Mouse (Mus musculus): ENCODE data around the gene Aatf. TPM values are rescaled to one million over a fixed set of nuclear protein-coding genes. Genes with fewer than 3 reads are reported as not detected.

The Aatf gene
- total RNA-seq, 2 experiments from 2014 or later: 17.7 to 22.5 TPM

DNA sequence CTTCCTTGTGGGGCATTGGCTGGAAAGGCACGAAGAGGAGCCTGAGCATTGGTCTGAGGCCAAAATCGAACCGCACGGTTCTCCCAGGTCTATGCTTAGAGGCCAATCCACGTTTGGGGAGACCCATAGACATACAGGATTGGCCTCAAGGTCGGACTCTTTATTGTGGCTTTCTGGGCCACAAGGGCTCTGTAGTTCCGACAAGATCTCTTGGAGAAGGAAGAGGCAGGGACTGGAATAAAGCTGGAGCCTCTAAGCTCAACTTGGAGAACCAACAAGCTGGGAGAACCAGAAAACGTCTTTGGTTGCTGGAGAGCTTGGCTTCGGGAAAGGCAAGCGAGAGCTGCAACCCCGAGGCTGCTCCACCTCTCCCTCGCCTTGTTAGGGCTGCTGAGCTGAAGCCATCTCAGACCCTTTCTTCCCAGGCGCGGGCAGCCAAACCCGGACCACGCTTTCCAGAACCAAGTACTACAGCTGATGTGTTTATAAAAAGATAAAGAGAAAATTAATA is 10.1 kb upstream of the Aatf start:
- peak in 1 of 2 experiments; percentile 9 for DNase-seq (ENCODE audit: low spot score in 2 of 2)
- intact Hi-C loops (cut with DNase I): no loop called here

DNA sequence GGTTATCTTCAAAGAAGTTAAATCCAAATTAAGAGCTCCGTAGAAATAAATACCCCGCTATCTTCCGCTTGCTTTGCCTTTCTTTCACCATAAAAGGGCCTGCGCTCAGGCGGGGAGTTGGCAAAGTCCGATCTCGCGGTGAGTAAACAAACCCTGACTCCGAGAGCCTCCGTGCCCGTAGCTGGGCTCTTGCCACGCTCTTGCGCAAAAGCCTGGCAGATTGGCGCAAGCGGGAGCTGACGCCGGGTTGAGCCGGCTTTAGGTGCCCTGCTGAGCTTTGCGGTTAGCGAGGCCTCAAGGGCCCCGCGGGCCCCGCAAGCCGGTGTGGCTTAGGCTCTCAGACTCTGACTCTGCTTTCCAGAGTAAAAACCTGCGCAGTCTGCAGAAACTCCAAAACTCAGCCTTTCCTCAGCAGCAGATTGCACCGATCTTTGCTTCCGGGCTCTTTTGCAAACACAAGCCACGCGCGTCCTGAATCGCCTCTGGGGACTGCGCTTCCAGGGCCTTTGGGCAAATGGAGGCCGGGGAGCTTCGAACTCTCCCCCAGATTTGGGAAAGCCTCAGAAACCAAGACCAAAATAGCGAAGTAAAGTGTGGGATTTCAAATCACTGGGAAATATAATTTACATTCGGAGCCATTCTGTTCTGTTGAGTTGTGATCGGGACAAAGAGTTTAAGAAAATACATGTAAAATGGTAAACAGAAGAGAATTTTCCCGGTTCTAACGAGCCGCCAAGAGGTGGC is 9.4 kb upstream of the Aatf start:
- intact Hi-C loops (cut with DNase I): no loop called here
- DNase-seq (ENCODE audit: low spot score in 2 of 2): no peak

DNA sequence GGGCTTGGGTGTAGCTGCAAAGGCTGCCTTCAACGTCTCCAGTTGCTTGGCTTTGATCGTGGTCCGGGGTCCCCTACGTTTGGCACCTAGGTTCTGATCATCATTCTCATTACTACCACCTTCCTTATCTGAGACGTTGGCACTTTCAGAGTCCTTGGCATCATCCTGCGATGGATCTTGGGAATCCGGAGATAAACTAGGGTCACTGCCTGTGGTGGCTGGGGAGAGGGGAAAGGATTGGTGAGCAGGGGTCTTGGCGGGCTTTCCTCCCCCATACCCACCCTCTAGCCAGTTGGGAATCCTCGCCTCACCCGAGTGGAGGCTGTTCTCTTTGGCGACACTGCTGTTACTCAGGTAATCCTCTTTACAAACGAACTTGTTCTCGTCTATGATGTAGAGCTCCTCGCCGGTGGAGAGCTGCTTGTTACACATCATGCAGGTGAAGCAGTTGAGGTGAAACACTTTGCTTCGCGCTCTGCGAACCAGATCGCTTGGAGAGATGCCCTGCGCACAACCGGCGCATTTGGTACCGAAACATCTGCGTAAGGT is 8.5 kb upstream of the Aatf start:
- DNase-seq (ENCODE audit: low spot score in 2 of 2): no peak
- intact Hi-C loops (cut with DNase I): no loop called here

GRCm38 (mm10) chr11:84521071-84521390 is 7.7 kb upstream of the Aatf start:
- intact Hi-C loops (cut with DNase I): no loop called here
- no peak for DNase-seq (ENCODE audit: low spot score in 2 of 2)

GRCm38 (mm10) chr11:84520269-84521070 is 7.1 kb upstream of the Aatf start:
- DNase-seq (ENCODE audit: low spot score in 2 of 2): no peak
- intact Hi-C loops (cut with DNase I): no loop called here

DNA sequence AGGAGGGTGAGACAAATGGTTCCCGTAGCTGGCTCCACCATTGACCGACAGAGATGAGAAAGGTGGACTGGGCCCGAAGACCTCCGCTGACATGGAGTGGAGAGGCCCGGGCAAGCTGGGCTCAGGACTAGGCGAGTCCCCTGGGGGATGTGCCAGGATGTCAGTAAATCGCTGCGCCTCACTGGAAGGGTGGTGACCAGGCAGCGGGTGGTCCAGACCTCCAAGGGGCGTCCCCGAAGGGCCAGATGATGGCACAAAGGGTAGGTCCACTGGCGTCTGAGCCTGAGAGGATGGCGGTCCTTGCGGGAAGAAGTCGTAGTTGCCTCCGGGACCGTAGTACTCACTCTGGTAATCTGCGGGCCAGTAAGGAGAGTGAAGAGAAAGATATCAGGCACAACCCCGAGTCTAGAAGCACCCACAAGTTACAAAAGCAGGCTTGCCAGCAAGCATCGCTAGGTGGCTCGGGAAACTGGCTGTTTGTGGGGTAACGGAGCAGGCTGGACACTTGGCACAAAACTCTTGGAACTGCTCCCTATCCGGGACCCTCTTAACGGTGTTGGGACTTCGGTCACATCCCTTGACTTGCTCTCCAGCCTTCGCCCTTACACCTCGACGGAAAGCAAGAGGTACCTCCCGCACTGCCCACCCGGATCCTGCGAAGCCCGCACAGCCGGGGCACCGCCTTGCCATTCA is 6.4 kb upstream of the Aatf start:
- no peak for DNase-seq (ENCODE audit: low spot score in 2 of 2)
- intact Hi-C loops (cut with DNase I): loop anchor here (2.0 to 5.0 kb wide), 2 partner anchors 1318 to 1371 kb away; no protein-coding TSS in a partner anchor

DNA sequence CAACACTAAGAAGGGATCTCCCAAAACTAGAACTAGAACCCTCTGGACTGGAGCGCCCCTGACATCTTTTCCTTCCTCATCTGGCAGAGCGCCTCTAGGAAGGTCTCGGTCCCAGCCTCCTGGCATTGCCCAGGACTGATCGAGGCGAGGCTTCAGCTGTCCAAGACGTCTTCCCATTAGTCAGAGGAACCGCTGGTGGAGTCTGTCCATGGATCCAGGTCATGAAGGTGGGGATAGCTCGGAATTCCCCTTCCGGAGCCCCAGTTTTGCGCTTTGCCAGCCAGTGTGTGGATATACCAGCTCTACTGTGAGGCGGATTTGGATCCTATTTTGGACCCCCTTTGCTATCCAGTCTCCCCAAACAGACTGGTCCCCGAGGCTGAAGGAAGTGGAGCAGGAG is 5.7 kb upstream of the Aatf start:
- intact Hi-C loops (cut with DNase I): loop anchor here (2.0 to 5.0 kb wide), 2 partner anchors 1318 to 1372 kb away; no protein-coding TSS in a partner anchor
- no peak for DNase-seq (ENCODE audit: low spot score in 2 of 2)

- DNase-seq (ENCODE audit: low spot score in 2 of 2): no peak
- intact Hi-C loops (cut with DNase I): loop anchor here (2.0 to 5.0 kb wide), 2 partner anchors 1319 to 1373 kb away; no protein-coding TSS in a partner anchor
Observed at GRCm38 (mm10) chr11:84518261-84518660, 4.9 kb upstream of the Aatf start.

GRCm38 (mm10) chr11:84517431-84517830 is 4.1 kb upstream of the Aatf start:
- intact Hi-C loops (cut with DNase I): loop anchor here (2.0 to 5.0 kb wide), 2 partner anchors 665 to 1320 kb away; no protein-coding TSS in a partner anchor
- no peak for DNase-seq (ENCODE audit: low spot score in 2 of 2)

- no peak for DNase-seq (ENCODE audit: low spot score in 2 of 2)
- intact Hi-C loops (cut with DNase I): loop anchor here (2.0 to 5.0 kb wide), 2 partner anchors 664 to 1321 kb away; no protein-coding TSS in a partner anchor
Observed at GRCm38 (mm10) chr11:84516501-84517240, 3.3 kb upstream of the Aatf start.

GRCm38 (mm10) chr11:84512031-84512430 is 1.3 kb downstream of the Aatf start:
- intact Hi-C loops (cut with DNase I): loop anchor here (5.0 kb wide), 2 partner anchors 190 to 280 kb away; no protein-coding TSS in a partner anchor
- DNase-seq (ENCODE audit: low spot score in 2 of 2): no peak

GRCm38 (mm10) chr11:84504296-84504695 is 9.0 kb downstream of the Aatf start:
- intact Hi-C loops (cut with DNase I): no loop called here

GRCm38 (mm10) chr11:84497944-84498343 is 15.4 kb downstream of the Aatf start:
- DNase-seq (ENCODE audit: low spot score in 2 of 2): no peak

More at GRCm38 (mm10) chr11:84504296-84504695, 9.0 kb downstream of the Aatf start:
- no peak for DNase-seq (ENCODE audit: low spot score in 2 of 2)

DNA sequence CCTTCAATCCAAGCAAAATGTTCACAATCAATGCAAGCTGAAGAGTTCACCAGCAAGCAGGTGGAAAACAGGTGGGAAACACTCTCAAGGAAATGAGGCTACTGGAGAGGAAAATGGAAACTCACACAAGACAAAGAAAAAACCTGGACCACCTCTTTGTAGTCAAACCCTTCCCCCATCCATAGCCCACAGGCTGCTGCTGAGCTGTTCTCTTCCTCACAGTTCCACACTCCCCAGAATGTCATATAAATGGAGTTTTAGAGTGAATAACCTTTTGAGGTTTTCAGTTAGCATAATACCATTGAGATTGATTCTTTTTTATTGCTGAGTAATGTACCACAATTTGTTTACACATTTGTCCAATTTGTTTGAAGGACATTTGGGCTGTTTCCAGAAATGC is 16.4 kb downstream of the Aatf start:
- no peak for DNase-seq (ENCODE audit: low spot score in 2 of 2)
- intact Hi-C loops (cut with DNase I): loop anchor here (5.0 kb wide), 1 partner anchor 300 kb away; no protein-coding TSS in a partner anchor

More at GRCm38 (mm10) chr11:84497944-84498343, 15.4 kb downstream of the Aatf start:
- intact Hi-C loops (cut with DNase I): loop anchor here (5.0 kb wide), 1 partner anchor 299 kb away; no protein-coding TSS in a partner anchor

DNA sequence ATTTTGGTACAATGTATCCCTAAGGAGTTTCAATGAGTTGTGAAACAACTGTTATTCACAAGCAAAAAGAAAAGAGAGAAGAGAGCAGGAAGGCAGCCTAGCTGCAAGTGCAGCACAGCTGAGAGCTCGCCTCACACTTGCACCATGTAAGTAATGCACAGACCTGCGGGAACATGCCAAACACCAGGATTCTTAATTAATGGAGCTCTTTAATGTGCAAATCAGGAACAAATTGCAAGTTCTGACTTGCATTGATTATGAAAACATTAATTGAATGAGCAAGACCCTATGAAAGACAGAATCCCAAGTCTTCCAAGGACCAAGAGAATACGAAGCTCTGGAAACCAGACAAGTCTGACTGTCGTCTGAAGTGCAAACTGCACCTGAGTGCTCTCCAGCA is 17.5 kb downstream of the Aatf start:
- intact Hi-C loops (cut with DNase I): loop anchor here (5.0 kb wide), 1 partner anchor 302 kb away; no protein-coding TSS in a partner anchor
- no peak for DNase-seq (ENCODE audit: low spot score in 2 of 2)

GRCm38 (mm10) chr11:84481661-84482060 is 31.7 kb downstream of the Aatf start:
- intact Hi-C loops (cut with DNase I): no loop called here
- no peak for DNase-seq (ENCODE audit: low spot score in 2 of 2)

DNA sequence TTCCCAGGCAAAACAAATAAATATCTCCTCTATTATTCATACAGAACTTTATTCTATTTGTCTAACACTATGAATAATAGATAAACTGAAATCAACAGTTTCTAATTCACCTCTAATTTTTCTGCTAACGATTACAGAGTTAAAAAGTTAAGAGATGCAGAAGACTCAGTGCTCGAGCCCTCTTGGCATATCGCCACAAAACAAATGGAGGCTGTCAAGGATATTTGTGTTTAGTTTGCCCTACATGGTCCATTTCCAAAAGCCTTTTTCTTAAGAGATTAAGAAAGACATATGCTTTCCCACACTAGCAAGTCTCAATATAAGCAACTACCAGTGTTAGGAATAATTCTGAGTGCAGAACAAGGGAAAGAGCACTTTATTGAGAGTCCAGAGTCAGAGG is 32.9 kb downstream of the Aatf start:
- no peak for DNase-seq (ENCODE audit: low spot score in 2 of 2)
- intact Hi-C loops (cut with DNase I): no loop called here

GRCm38 (mm10) chr11:84476641-84477040 is 36.7 kb downstream of the Aatf start:
- intact Hi-C loops (cut with DNase I): no loop called here
- DNase-seq (ENCODE audit: low spot score in 2 of 2): no peak

DNA sequence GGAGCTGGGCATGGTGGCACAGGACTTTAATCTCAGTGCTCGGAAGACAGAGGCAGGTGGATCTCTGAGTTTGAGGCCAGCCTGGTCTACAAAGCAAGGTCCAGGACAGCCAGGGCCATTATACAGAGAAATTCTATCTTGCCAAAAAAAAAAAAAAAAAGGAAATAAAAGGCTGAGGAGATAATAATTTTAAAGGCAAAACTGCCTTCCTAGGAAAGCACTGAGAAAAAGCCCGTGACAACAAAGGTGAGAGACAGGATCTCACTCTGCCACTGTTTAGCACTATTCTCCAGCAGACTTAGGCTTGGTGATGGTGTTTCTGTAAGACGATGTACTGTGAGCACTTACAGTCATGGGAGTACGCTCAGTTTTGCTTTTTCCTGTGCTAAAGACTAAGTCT is 37.3 kb downstream of the Aatf start:
- no peak for DNase-seq (ENCODE audit: low spot score in 2 of 2)
- intact Hi-C loops (cut with DNase I): no loop called here

Data from left cerebral cortex, postnatal 25 days (tissue).